Mouse (Mus musculus) embryonic facial prominence, embryonic 10.5 days (tissue): ENCODE results near the gene Olfr1336. TPM values are rescaled to one million over a fixed set of nuclear protein-coding genes. Genes with fewer than 3 reads are reported as not detected.
"Not testable (repeated sequence)": the region's sequence is repeated elsewhere in the genome, so short reads cannot be mapped to it uniquely, and the experiment has no call there.

Source experiments
- DNase-seq: peaks from one replicate; pipeline ENCODE4 v3.0.0-alpha.2; 2017; ENCODE audit warnings: low spot score
- H3K27ac ChIP-seq: fragments of 300-500 bp; sonication (generic); replicated peaks from 2 replicates; pipeline ENCODE4 v1.5.1; 2016; ENCODE audit warnings: mild to moderate bottlenecking
- H3K27me3 ChIP-seq: fragments of 300-500 bp; sonication (generic); replicated peaks from 2 replicates; pipeline ENCODE4 v1.6.1; 2016; ENCODE audit warnings: low read depth, mild to moderate bottlenecking; ENCODE audit not compliant: poor library complexity, severe bottlenecking
- H3K36me3 ChIP-seq: fragments of 300-500 bp; sonication (generic); replicated peaks from 2 replicates; pipeline ENCODE4 v1.6.1; 2016; ENCODE audit warnings: mild to moderate bottlenecking, moderate library complexity
- H3K4me1 ChIP-seq: fragments of 300-500 bp; sonication (generic); 2 replicates; pipeline ENCODE4 v1.6.1; 2016
- H3K4me3 ChIP-seq: fragments of 300-500 bp; sonication (generic); 2 replicates; pipeline ENCODE4 v1.5.1; 2016; ENCODE audit warnings: mild to moderate bottlenecking, moderate library complexity
- H3K9me3 ChIP-seq: fragments of 300-500 bp; sonication (generic); 2 replicates; pipeline ENCODE4 v1.6.1; 2016; ENCODE audit warnings: mild to moderate bottlenecking
- WGBS: fragments of 180-500 bp; shearing (Covaris S2); methylation state at CpG from one replicate; pipeline ENCODE4 v1.1.7; 2016; 5-methylcytosine and 5-hydroxymethylcytosine counted together
- polyA plus RNA-seq: library from polyadenylated mRNA; unstranded; fragments of >200 nt; fragmentation: Nextera tagmentation; extraction: Ambion mirVana; gene quantifications from 2 replicates; pipeline ENCODE4 v1.2.1, GENCODE M21; 2016

Olfr1336 gene
- polyA plus RNA-seq, result not detected in 2 replicates

DNA sequence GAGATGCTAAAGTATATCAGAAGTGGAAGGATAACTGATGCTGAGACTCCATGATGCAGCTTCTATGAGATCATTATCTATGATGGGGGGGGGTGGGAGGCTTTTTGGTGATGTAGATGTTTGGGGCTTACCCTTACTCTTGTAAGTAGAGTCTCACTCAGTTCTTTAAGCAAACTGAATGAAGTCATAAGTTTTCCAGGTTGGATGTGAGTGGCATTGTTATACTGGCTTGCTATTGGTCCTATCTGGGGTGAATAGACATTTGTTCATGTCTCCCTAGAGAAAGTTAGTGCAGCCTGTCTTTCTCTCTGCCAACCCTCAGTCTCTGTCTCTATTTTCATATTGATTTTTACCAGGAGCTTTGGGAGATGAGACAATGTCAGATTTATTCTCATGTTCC lies at the start of gene Olfr1336:
Gene Olfr1336, plus strand, starts transcription at position 301 of the 400 bp plus-strand sequence.
- Histone ChIP-seq H3K27me3 (no peaks in the 10 kb centered on the region), H3K4me3 (no peak within 1 kb of the TSS), H3K36me3 (no peaks in the 10 kb centered on the region), H3K9me3 (peaks cover 33% of the 10 kb centered on the region), H3K4me1 (no peaks in the 10 kb centered on the region), H3K27ac (no peak within 1 kb of the TSS)
- no peak for DNase-seq

DNA sequence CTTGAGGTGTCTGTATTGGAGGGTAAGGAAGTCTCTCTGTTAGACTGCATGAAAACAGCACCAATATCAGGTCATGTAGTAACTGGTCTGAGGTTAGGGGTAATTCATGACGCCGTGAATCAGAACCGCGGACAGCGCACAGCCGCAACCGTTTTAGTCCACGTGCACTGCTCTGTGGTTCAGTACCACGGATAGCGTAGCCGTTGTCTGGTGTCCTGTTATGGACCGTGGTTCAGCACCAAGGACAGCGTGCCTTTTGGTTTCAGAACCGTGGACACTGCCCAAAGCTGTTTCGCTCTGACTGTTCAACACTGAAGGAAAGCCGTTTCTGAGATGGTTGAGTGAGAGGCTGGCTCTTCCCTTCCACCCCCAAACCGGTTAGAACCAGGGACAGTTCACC lies 45.9 kb upstream of the Olfr1336 start, which contains the start of gene Gm20715:
Gene Gm20715, plus strand, starts transcription at position 235 of the 400 bp plus-strand sequence.
- H3K27ac ChIP-seq, result no peak within 1 kb of the TSS
- WGBS, result 3% methylated on average over 17 of the region's 17 CpGs
- no peaks in the 10 kb centered on the region for H3K4me1 ChIP-seq
- no peaks in the 10 kb centered on the region for H3K27me3 ChIP-seq
- no peak within 1 kb of the TSS for H3K4me3 ChIP-seq
- DNase-seq, result peak; percentile 93
- no peaks in the 10 kb centered on the region for H3K36me3 ChIP-seq
- H3K9me3 ChIP-seq, result no peaks in the 10 kb centered on the region

DNA sequence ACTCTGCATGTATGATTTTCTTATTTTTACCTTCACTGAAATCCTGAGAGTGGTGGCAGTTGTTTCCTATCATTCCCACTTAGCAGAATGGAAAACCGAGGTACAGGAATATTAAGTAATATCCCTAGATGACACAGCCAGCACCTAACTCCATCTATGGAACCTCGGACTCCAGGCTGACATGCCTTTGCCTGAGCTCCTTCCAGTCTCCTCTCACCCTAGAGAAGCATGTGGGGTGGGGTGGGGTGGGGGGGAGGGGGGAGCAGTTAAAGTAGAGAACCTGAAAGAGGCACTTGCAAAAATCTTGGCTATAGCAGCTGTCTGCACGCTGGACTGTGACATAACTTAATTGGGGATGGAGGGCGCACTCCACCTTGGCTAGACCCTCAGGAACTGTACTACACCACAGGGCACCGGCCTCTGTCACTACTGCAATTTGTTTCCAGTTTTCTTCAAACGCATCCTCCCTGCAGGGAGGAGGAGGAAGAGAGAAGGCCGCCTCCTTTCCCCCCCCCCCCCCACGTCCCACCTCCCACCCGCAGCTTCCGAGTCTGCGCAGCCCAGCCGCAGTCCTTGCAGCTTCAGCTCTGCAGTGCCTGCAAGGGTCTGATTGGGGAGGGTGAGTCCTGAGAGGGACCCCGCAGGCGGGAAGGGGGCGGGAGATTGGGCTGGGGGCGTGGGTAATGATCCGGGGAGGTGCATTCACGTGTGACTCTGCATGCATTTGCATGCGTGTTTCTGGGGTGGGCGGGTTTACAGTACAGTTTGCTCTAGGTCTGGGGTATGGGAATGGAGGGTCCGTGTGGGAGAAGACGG lies 41.1 kb upstream of the Olfr1336 start:
- H3K27ac ChIP-seq, result no peak overlapping the region
- no peaks in the 10 kb centered on the region for H3K9me3 ChIP-seq
- H3K4me1 ChIP-seq, result no peaks in the 10 kb centered on the region
- no peak for DNase-seq
- peak overlapping the region; percentile 28 for H3K4me3 ChIP-seq
- no peaks in the 10 kb centered on the region for H3K36me3 ChIP-seq
- no peaks in the 10 kb centered on the region for H3K27me3 ChIP-seq
- 7% methylated on average over 21 of the region's 22 CpGs for WGBS

DNA sequence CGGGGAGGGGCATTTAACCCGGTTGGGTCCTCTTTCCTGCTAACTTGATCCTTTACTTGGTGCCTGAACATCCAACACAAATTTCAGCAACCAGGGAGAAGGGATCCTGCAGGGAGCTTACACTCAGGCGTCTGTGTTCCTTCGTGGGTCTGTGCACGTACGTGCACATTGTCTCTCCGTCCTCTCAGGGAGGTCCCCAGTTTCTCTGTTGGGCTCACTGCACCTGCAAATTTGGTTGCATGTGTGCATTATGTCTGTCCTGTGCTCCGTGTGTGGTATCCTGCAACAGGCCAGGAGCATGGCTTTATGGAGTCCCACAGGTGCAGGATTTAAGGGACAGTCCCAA lies 40.6 kb upstream of the Olfr1336 start:
- Histone ChIP-seq H3K4me1 (no peaks in the 10 kb centered on the region), H3K36me3 (no peaks in the 10 kb centered on the region), H3K4me3 (peak overlapping the region; percentile 28; the same call in 1 of the 2 replicates), H3K27me3 (no peaks in the 10 kb centered on the region), H3K27ac (no peak overlapping the region), H3K9me3 (no peaks in the 10 kb centered on the region)
- WGBS, result 19% methylated on average over 8 of the region's 8 CpGs
- no peak for DNase-seq

DNA sequence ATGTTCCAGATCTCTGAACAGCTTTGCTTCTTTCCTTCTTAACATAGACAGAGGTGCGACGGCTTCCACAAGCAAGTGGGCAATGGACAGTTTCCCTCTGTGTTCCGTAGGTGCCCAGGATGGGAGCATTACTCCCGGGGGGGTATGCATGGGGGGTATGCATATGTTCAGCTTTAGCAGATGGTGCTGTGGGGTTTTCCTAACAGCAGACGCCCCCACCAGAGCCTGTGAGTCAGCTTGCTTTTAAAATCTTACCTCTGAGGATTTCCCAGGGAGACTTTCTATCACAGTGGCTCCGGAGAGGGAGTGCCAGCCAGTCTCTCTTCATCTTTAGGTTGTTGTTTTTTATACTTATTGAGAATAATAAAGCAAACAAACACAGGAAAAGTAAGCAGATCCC lies 36.1 kb upstream of the Olfr1336 start:
- Histone ChIP-seq H3K4me3 (no peak overlapping the region), H3K36me3 (no peaks in the 10 kb centered on the region), H3K9me3 (peaks cover 17% of the 10 kb centered on the region; the same call in 1 of the 2 replicates), H3K4me1 (no peaks in the 10 kb centered on the region), H3K27me3 (no peaks in the 10 kb centered on the region), H3K27ac (no peak overlapping the region)
- DNase-seq, result no peak
- 77% methylated on average over 6 of the region's 6 CpGs for WGBS

DNA sequence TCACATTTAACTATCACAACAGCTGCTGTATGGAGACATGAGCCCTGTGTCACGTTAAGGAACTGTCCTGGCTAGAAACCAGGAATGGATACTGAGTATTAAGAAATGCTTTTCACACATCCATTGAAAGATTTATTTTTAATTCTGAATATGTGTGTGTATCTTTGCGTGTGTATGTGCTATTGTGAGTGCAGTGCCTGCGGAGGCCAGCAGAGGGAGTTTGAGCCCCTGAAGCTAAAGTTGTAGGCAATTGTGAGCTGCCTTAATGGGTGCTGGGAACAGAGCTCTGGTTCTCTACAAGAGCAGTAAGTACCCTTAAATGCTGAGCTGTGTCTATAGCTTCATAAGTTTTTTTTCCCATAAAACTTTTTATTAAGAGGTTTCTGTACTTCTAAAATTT lies 26.6 kb upstream of the Olfr1336 start:
- no peaks in the 10 kb centered on the region for H3K36me3 ChIP-seq

DNA sequence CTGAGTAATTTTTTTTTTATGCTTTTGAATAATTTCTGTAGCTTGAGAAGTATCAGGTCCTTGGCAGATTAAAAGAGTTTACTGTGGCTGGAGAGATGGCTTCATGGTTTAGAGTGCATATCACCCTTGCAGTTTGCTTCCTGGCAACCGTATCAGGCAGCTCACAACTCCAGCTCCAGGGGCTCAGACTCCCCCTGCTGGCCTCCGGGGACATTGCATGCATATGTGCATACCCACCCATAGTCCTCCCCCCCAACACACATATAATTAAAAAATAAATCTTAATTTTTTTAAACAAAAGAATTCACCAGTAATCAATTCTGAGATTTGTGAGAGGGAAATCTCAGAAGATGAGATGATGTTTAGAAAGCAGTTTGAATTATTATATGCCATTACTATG lies 25.6 kb upstream of the Olfr1336 start:
- DNase-seq, result peak; percentile 30
- WGBS, result 49% methylated on average over 2 of the region's 2 CpGs
- H3K4me3 ChIP-seq, result no peak overlapping the region

More for the DNA sequence above, 26.6 kb upstream of the Olfr1336 start:
- no peak overlapping the region for H3K4me3 ChIP-seq
- H3K4me1 ChIP-seq, result no peaks in the 10 kb centered on the region
- peaks cover 28% of the 10 kb centered on the region for H3K9me3 ChIP-seq
- 86% methylated on average over 3 of the region's 3 CpGs for WGBS
- no peak overlapping the region for H3K27ac ChIP-seq
- no peaks in the 10 kb centered on the region for H3K27me3 ChIP-seq
- no peak for DNase-seq

DNA sequence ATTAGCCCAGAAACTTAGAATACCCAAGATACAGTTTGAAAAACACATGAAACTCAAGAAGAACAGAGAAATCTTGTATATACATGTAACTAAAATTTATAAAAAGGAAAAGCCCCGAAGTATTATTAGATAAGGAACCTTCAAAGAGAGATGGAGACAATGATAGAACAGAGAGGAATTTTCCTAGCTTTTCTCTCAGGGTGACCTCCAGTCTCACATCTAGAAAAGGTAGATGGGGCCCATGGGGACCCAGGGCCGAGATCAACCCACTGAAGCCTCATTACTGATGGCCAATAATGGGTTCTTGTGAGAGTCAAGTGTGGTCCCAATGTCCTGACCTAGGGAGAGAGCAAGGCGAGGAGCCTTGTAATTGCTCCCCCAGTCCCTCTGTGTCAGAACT lies 17.6 kb upstream of the Olfr1336 start, which contains the start of gene Olfr1344:
Gene Olfr1344, plus strand, starts transcription at position 301 of the 400 bp plus-strand sequence.
- H3K4me3 ChIP-seq, result no peak within 1 kb of the TSS
- no peak within 1 kb of the TSS for H3K27ac ChIP-seq
- H3K27me3 ChIP-seq, result no peaks in the 10 kb centered on the region
- WGBS, result 79% methylated on average over 3 of the region's 3 CpGs
- H3K4me1 ChIP-seq, result peaks cover 8% of the 10 kb centered on the region
- H3K9me3 ChIP-seq, result peaks cover 10% of the 10 kb centered on the region
- H3K36me3 ChIP-seq, result no peaks in the 10 kb centered on the region
- DNase-seq, result no peak

More for the DNA sequence above, 25.6 kb upstream of the Olfr1336 start:
- no peaks in the 10 kb centered on the region for H3K36me3 ChIP-seq
- H3K27me3 ChIP-seq, result no peaks in the 10 kb centered on the region
- peaks cover 20% of the 10 kb centered on the region for H3K9me3 ChIP-seq
- no peak overlapping the region for H3K27ac ChIP-seq
- peaks cover 4% of the 10 kb centered on the region for H3K4me1 ChIP-seq

DNA sequence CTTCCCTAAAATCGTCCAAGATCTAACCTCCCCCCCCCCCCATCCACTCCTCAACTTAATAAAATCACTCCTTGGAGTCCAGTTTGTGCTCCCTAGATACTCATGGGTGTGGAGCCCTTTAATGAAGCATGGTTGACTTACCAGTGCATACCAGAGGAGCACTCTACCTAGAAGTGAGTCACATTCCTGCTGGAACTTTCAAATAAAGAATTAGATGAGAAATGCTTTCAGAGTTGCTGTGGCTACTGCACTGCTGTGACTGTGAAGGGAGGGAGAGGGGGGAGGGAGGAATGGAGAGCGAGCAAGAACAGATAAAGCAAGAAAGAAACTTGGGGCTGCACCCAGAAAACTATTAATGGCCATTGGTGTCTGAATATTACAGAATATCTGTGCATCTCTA lies 14.8 kb upstream of the Olfr1336 start:
- H3K9me3 ChIP-seq, result peaks cover 12% of the 10 kb centered on the region
- no peak overlapping the region for H3K4me3 ChIP-seq
- WGBS, result 79% methylated on average over 2 of the region's 2 CpGs
- DNase-seq, result no peak
- H3K4me1 ChIP-seq, result no peaks in the 10 kb centered on the region
- no peaks in the 10 kb centered on the region for H3K27me3 ChIP-seq
- H3K27ac ChIP-seq, result no peak overlapping the region
- H3K36me3 ChIP-seq, result no peaks in the 10 kb centered on the region

DNA sequence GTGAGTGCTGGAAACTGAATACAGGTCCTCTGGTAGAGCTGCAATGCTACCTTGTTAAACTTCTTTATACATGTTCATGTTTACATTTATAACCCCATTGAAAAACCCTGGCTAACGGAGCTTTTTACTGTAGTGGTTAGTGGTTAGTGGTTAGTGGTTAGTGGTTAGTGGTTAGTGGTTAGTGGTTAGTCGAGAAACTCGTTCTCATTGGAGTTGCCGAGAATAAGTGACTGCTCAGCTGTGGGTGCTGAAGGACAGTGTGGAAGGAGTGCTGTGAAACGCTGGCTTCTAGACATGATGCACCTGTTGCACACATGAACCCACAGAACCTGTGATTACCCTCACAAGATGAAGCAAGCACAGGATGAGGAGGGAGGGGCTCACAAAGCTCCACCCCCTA lies 8.2 kb upstream of the Olfr1336 start:
- no peaks in the 10 kb centered on the region for H3K27me3 ChIP-seq
- H3K4me1 ChIP-seq, result no peaks in the 10 kb centered on the region
- no peaks in the 10 kb centered on the region for H3K36me3 ChIP-seq
- 84% methylated on average over 5 of the region's 5 CpGs for WGBS
- H3K27ac ChIP-seq, result no peak overlapping the region
- H3K4me3 ChIP-seq, result no peak overlapping the region
- no peak for DNase-seq
- H3K9me3 ChIP-seq, result peaks cover 26% of the 10 kb centered on the region

DNA sequence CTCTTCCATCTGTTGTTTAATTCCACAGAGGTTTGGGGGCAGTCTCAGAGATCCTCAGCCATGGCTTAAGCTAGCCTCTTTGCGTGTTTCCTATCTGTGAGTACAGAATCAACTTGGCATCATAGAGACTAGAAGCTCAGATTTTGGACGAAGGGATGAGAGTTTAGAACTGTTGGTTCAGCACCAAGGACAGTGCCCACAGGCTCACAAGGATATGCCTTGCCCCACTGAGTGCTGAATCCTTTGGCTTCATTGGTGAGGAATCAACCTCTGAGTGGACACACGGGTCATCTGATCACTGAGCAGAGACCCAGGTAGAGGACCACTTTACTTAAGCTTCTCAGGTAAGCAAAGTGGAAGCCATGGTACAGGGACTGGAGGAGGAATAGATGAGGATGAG lies 431 bp downstream of the Olfr1336 start:
- no peaks in the 10 kb centered on the region for H3K27me3 ChIP-seq
- H3K4me1 ChIP-seq, result no peaks in the 10 kb centered on the region
- peaks cover 38% of the 10 kb centered on the region for H3K9me3 ChIP-seq
- DNase-seq, result peak; percentile 22
- H3K36me3 ChIP-seq, result no peaks in the 10 kb centered on the region
- WGBS, result 49% methylated on average over 3 of the region's 3 CpGs
- H3K27ac ChIP-seq, result no peak overlapping the region
- H3K4me3 ChIP-seq, result no peak overlapping the region

DNA sequence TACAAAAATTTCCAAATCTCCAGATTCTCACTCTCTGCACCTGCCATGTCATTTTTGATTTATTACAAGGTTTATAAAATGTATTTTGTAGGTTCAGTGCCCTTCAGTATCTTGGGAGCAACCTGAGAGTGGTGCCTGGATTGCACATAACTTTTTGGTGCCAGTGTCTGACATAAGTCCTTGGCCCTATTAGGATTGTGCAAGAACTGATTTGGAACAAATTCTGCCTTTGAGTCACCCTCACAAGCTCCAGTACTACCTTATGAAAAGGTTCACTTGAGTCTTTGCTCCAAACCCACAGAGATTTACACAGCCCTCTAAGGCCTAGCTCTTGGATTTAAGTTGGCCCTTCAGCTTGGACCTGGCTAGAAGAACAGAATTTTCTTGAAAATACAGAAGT lies 11.0 kb downstream of the Olfr1336 start, which contains the start of gene Olfr1346:
Gene Olfr1346, plus strand, starts transcription at position 151 of the 400 bp plus-strand sequence.
- Histone ChIP-seq H3K27me3 (no peaks in the 10 kb centered on the region), H3K4me1 (no peaks in the 10 kb centered on the region), H3K4me3 (no peak within 1 kb of the TSS), H3K9me3 (peaks cover 12% of the 10 kb centered on the region), H3K36me3 (no peaks in the 10 kb centered on the region), H3K27ac (no peak within 1 kb of the TSS)
- DNase-seq, result no peak

DNA sequence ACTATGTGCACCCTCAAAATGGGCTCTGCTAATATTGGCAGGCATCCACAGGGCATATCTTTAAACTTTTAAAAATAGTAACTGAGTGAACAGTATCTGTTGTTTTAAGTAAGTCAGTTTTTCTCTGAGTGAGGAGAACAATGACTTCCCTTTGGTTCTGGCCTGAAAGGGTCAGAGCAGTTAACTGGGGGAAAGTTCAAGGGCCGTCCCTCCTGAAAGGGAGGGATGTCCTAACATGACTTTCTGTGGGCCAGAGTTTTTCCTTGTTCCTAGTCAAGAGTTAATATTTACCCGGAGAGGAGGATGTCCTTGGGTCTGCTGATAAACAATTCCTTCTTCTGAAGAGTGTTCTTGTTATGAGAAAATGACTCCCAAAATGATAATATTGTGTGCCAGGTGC lies 21.7 kb downstream of the Olfr1336 start:
- not testable (repeated sequence) for H3K27me3 ChIP-seq, H3K4me3 ChIP-seq, H3K4me1 ChIP-seq, H3K27ac ChIP-seq, DNase-seq, H3K36me3 ChIP-seq
- WGBS, result 81% methylated on average over 2 of the region's 2 CpGs
- peaks cover 49% of the 10 kb centered on the region for H3K9me3 ChIP-seq
